Mouse (Mus musculus): ENCODE measurements around the gene Myt1l. TPM values are rescaled to one million over a fixed set of nuclear protein-coding genes. Genes with fewer than 3 reads are reported as not detected.

Myt1l gene
- polyA plus RNA-seq, 1 experiment from 2014 or later: 9.3 TPM

- no peak overlapping the region for H3K9ac ChIP-seq
- 33% methylated on average over 16 of the region's 16 CpGs for WGBS
- 0 out of 2 replicates have a peak, but pooled peaks cover 10% of the 10 kb centered on the region for H3K4me1 ChIP-seq
- ATAC-seq (ENCODE audit: insufficient number of reproducible peaks, low FRiP score, low TSS enrichment, low read depth): no peak; the same call in 1 of the 2 replicates
- H3K27ac ChIP-seq (replicated peaks): no peak overlapping the region
- peak overlapping the region; percentile 17; the same call in 1 of the 2 replicates for H3K4me2 ChIP-seq (replicated peaks)
- no peaks in the 10 kb centered on the region for H3K36me3 ChIP-seq
- H3K9me3 ChIP-seq (replicated peaks): no peaks in the 10 kb centered on the region
- H3K27me3 ChIP-seq: no peaks in the 10 kb centered on the region
- no peak overlapping the region for H3K4me3 ChIP-seq (replicated peaks)
Observed at GRCm38 (mm10) chr12:29789319-29790050, 261.3 kb downstream of the Myt1l start.

- Histone ChIP-seq H3K27ac (replicated peaks) (no peak overlapping the region), H3K27me3 (no peaks in the 10 kb centered on the region), H3K9ac (no peak overlapping the region), H3K4me1 (0 out of 2 replicates have a peak, but pooled peaks cover 10% of the 10 kb centered on the region), H3K4me2 (replicated peaks) (peak overlapping the region; percentile 17; the same call in 1 of the 2 replicates), H3K9me3 (replicated peaks) (no peaks in the 10 kb centered on the region), H3K36me3 (no peaks in the 10 kb centered on the region), H3K4me3 (replicated peaks) (no peak overlapping the region)
- 46% methylated on average over 4 of the region's 4 CpGs for whole genome bisulfite sequencing
- no peak for ATAC-seq (ENCODE audit: insufficient number of reproducible peaks, low FRiP score, low TSS enrichment, low read depth)
Observed at GRCm38 (mm10) chr12:29790051-29790386, 261.8 kb downstream of the Myt1l start.

GRCm38 (mm10) chr12:29792998-29793397 lies 264.8 kb downstream of the Myt1l start:
- H3K4me3 ChIP-seq (replicated peaks): no peak overlapping the region
- H3K27me3 ChIP-seq: no peaks in the 10 kb centered on the region
- no peak overlapping the region for H3K9ac ChIP-seq
- H3K9me3 ChIP-seq (replicated peaks): no peaks in the 10 kb centered on the region
- ATAC-seq (ENCODE audit: insufficient number of reproducible peaks, low FRiP score, low TSS enrichment, low read depth): no peak
- no peak overlapping the region for H3K4me2 ChIP-seq (replicated peaks)
- 0 out of 2 replicates have a peak, but pooled peaks cover 10% of the 10 kb centered on the region for H3K4me1 ChIP-seq
- H3K36me3 ChIP-seq: no peaks in the 10 kb centered on the region
- no peak overlapping the region for H3K27ac ChIP-seq (replicated peaks)
- WGBS: 86% methylated on average over 5 of the region's 5 CpGs

- WGBS: 51% methylated on average over 5 of the region's 5 CpGs
- H3K4me2 ChIP-seq (replicated peaks): no peak overlapping the region
- no peak overlapping the region for H3K27ac ChIP-seq (replicated peaks)
- no peaks in the 10 kb centered on the region for H3K27me3 ChIP-seq
- no peaks in the 10 kb centered on the region for H3K36me3 ChIP-seq
- no peak overlapping the region for H3K9ac ChIP-seq
- no peaks in the 10 kb centered on the region for H3K9me3 ChIP-seq (replicated peaks)
- H3K4me3 ChIP-seq (replicated peaks): no peak overlapping the region
- ATAC-seq (ENCODE audit: insufficient number of reproducible peaks, low FRiP score, low TSS enrichment, low read depth): no peak
- no peaks in the 10 kb centered on the region for H3K4me1 ChIP-seq
Observed at GRCm38 (mm10) chr12:29795107-29795673, 267.0 kb downstream of the Myt1l start.

- Histone ChIP-seq H3K27ac (replicated peaks) (no peak overlapping the region), H3K36me3 (no peaks in the 10 kb centered on the region), H3K4me1 (no peaks in the 10 kb centered on the region), H3K4me3 (replicated peaks) (no peak overlapping the region), H3K27me3 (no peaks in the 10 kb centered on the region), H3K4me2 (replicated peaks) (no peak overlapping the region), H3K9ac (no peak overlapping the region), H3K9me3 (replicated peaks) (no peaks in the 10 kb centered on the region)
- 44% methylated on average over 3 of the region's 3 CpGs for WGBS
- no peak for ATAC-seq (ENCODE audit: insufficient number of reproducible peaks, low FRiP score, low TSS enrichment, low read depth)
Observed at GRCm38 (mm10) chr12:29798595-29799391, 270.6 kb downstream of the Myt1l start.

GRCm38 (mm10) chr12:29806415-29806814 lies 278.2 kb downstream of the Myt1l start:
- Histone ChIP-seq H3K27me3 (no peaks in the 10 kb centered on the region; the same call in 1 of the 2 replicates), H3K36me3 (no peaks in the 10 kb centered on the region), H3K27ac (replicated peaks) (no peak overlapping the region), H3K4me2 (replicated peaks) (no peak overlapping the region), H3K9ac (no peak overlapping the region), H3K4me1 (no peaks in the 10 kb centered on the region), H3K4me3 (replicated peaks) (no peak overlapping the region), H3K9me3 (replicated peaks) (no peaks in the 10 kb centered on the region)
- WGBS: 90% methylated on average over 1 of the region's 1 CpGs
- ATAC-seq (ENCODE audit: insufficient number of reproducible peaks, low FRiP score, low TSS enrichment, low read depth): no peak

- H3K9me3 ChIP-seq (replicated peaks): no peaks in the 10 kb centered on the region
- H3K4me2 ChIP-seq (replicated peaks): no peak overlapping the region
- ATAC-seq (ENCODE audit: insufficient number of reproducible peaks, low FRiP score, low TSS enrichment, low read depth): no peak; the same call in 1 of the 2 replicates
- no peaks in the 10 kb centered on the region for H3K4me1 ChIP-seq
- H3K27me3 ChIP-seq: no peaks in the 10 kb centered on the region; the same call in 1 of the 2 replicates
- H3K4me3 ChIP-seq (replicated peaks): no peak overlapping the region
- 57% methylated on average over 12 of the region's 12 CpGs for WGBS
- no peak overlapping the region for H3K9ac ChIP-seq
- H3K36me3 ChIP-seq: no peaks in the 10 kb centered on the region
- no peak overlapping the region for H3K27ac ChIP-seq (replicated peaks)
Observed at GRCm38 (mm10) chr12:29809569-29810185, 281.5 kb downstream of the Myt1l start.

- H3K36me3 ChIP-seq: no peaks in the 10 kb centered on the region
- no peaks in the 10 kb centered on the region for H3K9me3 ChIP-seq (replicated peaks)
- H3K4me1 ChIP-seq: no peaks in the 10 kb centered on the region
- H3K27ac ChIP-seq (replicated peaks): no peak overlapping the region
- H3K4me2 ChIP-seq (replicated peaks): no peak overlapping the region
- no peaks in the 10 kb centered on the region for H3K27me3 ChIP-seq
- H3K4me3 ChIP-seq (replicated peaks): no peak overlapping the region
- ATAC-seq (ENCODE audit: insufficient number of reproducible peaks, low FRiP score, low TSS enrichment, low read depth): no peak
- WGBS: 66% methylated on average over 2 of the region's 2 CpGs
- H3K9ac ChIP-seq: no peak overlapping the region
Observed at GRCm38 (mm10) chr12:29815466-29815865, 287.3 kb downstream of the Myt1l start.

- Histone ChIP-seq H3K4me2 (replicated peaks) (no peak overlapping the region), H3K27ac (replicated peaks) (no peak overlapping the region), H3K4me1 (no peaks in the 10 kb centered on the region), H3K4me3 (replicated peaks) (no peak overlapping the region), H3K9ac (no peak overlapping the region), H3K27me3 (no peaks in the 10 kb centered on the region), H3K36me3 (no peaks in the 10 kb centered on the region), H3K9me3 (replicated peaks) (no peaks in the 10 kb centered on the region)
- ATAC-seq (ENCODE audit: insufficient number of reproducible peaks, low FRiP score, low TSS enrichment, low read depth): no peak
- 75% methylated on average over 2 of the region's 2 CpGs for WGBS
Observed at GRCm38 (mm10) chr12:29816130-29816529, 287.9 kb downstream of the Myt1l start.

GRCm38 (mm10) chr12:29816761-29817160 lies 288.6 kb downstream of the Myt1l start:
- 49% methylated on average over 6 of the region's 6 CpGs for WGBS
- no peak for ATAC-seq (ENCODE audit: insufficient number of reproducible peaks, low FRiP score, low TSS enrichment, low read depth)
- Histone ChIP-seq H3K9me3 (replicated peaks) (no peaks in the 10 kb centered on the region), H3K27me3 (no peaks in the 10 kb centered on the region), H3K4me3 (replicated peaks) (no peak overlapping the region), H3K36me3 (no peaks in the 10 kb centered on the region), H3K9ac (no peak overlapping the region), H3K4me1 (no peaks in the 10 kb centered on the region), H3K4me2 (replicated peaks) (no peak overlapping the region), H3K27ac (replicated peaks) (no peak overlapping the region)

GRCm38 (mm10) chr12:29822216-29822615 lies 294.0 kb downstream of the Myt1l start:
- Histone ChIP-seq H3K36me3 (no peaks in the 10 kb centered on the region), H3K27ac (replicated peaks) (no peak overlapping the region), H3K27me3 (no peaks in the 10 kb centered on the region), H3K9me3 (replicated peaks) (no peaks in the 10 kb centered on the region), H3K4me1 (no peaks in the 10 kb centered on the region), H3K9ac (no peak overlapping the region), H3K4me2 (replicated peaks) (no peak overlapping the region), H3K4me3 (replicated peaks) (no peak overlapping the region)
- ATAC-seq (ENCODE audit: insufficient number of reproducible peaks, low FRiP score, low TSS enrichment, low read depth): no peak
- 51% methylated on average over 3 of the region's 3 CpGs for WGBS

All from embryonic facial prominence, embryonic 15.5 days (tissue).